Mouse (Mus musculus) bone marrow, adult 2 months (tissue): Measurements from ENCODE around the gene Adgrb3. TPM values are rescaled to one million over a fixed set of nuclear protein-coding genes. Genes with fewer than 3 reads are reported as not detected.

Source experiments
- H3K27ac ChIP-seq: fragments of 200-500 bp; 2 replicates; pipeline ENCODE4 v1.5.1; 2012; ENCODE audit warnings: low read depth, mild to moderate bottlenecking, control low read depth, inconsistent platforms, low read length; ENCODE audit not compliant: control insufficient read depth, poor library complexity, insufficient read depth
- H3K4me1 ChIP-seq: fragments of 200-500 bp; 2 replicates; pipeline ENCODE4 v1.6.1; 2011; ENCODE audit warnings: low read length; ENCODE audit not compliant: control insufficient read depth, insufficient read depth
- H3K4me3 ChIP-seq: fragments of 200-500 bp; replicated peaks from 2 replicates; pipeline ENCODE3; 2011; ENCODE audit warnings: mild to moderate bottlenecking, low read depth, low read length, control low read depth; ENCODE audit not compliant: control insufficient read depth
- CTCF ChIP-seq: fragments of 200-500 bp; IDR thresholded peaks from 2 replicates; pipeline ENCODE4 v1.5.1; 2011; ENCODE audit warnings: low read length, control low read depth; ENCODE audit not compliant: control insufficient read depth, insufficient read depth
- POLR2A ChIP-seq: fragments of 200-500 bp; IDR thresholded peaks from 2 replicates; pipeline ENCODE4 v1.6.1; 2011; ENCODE audit warnings: low read depth, mild to moderate bottlenecking, control low read depth, low read length, borderline replicate concordance; ENCODE audit not compliant: control insufficient read depth
- WGBS: fragments of 180-500 bp; shearing (Covaris S2); methylation state at CpG from one replicate; pipeline ENCODE4 v1.1.7; 2018; 5-methylcytosine and 5-hydroxymethylcytosine counted together
- polyA plus RNA-seq: library from polyadenylated mRNA; stranded (reverse); fragments of >200 nt; gene quantifications from 2 replicates; pipeline ENCODE4 v1.2.4, GENCODE M21; 2011; ENCODE audit warnings: low replicate concordance; ENCODE audit not compliant: missing spikeins, insufficient read depth, insufficient read length

The Adgrb3 gene
- polyA plus RNA-seq, 1 experiment = 0.35 TPM

- H3K4me3 ChIP-seq = no peak overlapping the region
- no peak overlapping the region for H3K27ac ChIP-seq
- no peaks in the 10 kb centered on the region for H3K4me1 ChIP-seq
- TF ChIP-seq CTCF (no peak), POLR2A (no peak)
Measured at GRCm38 (mm10) chr1:25344876-25345275, 484.6 kb downstream of the Adgrb3 start.

- TF ChIP-seq POLR2A (no peak), CTCF (no peak)
- H3K27ac ChIP-seq = no peak overlapping the region
- H3K4me3 ChIP-seq = no peak overlapping the region
- WGBS = 67% methylated on average over 2 of the region's 2 CpGs
- H3K4me1 ChIP-seq = no peaks in the 10 kb centered on the region
Measured at GRCm38 (mm10) chr1:25325406-25325805, 504.1 kb downstream of the Adgrb3 start.

- H3K4me3 ChIP-seq = no peak overlapping the region
- no peaks in the 10 kb centered on the region for H3K4me1 ChIP-seq
- TF ChIP-seq POLR2A = no peak
- no peak overlapping the region for H3K27ac ChIP-seq
Measured at GRCm38 (mm10) chr1:25317142-25317541, 512.4 kb downstream of the Adgrb3 start.

GRCm38 (mm10) chr1:25312344-25312743 is 517.2 kb downstream of the Adgrb3 start:
- H3K27ac ChIP-seq = no peak overlapping the region
- TF ChIP-seq CTCF (no peak), POLR2A (no peak)
- 70% methylated on average over 2 of the region's 2 CpGs for WGBS
- H3K4me1 ChIP-seq = no peaks in the 10 kb centered on the region
- no peak overlapping the region for H3K4me3 ChIP-seq

GRCm38 (mm10) chr1:25310066-25310465 is 519.4 kb downstream of the Adgrb3 start:
- Histone ChIP-seq H3K27ac (no peak overlapping the region), H3K4me1 (no peaks in the 10 kb centered on the region), H3K4me3 (no peak overlapping the region)
- WGBS = 50% methylated on average over 2 of the region's 2 CpGs
- TF ChIP-seq CTCF (no peak), POLR2A (no peak)

GRCm38 (mm10) chr1:25281471-25281870 is 548.0 kb downstream of the Adgrb3 start:
- H3K27ac ChIP-seq = no peak overlapping the region
- no peak for TF ChIP-seq CTCF
- H3K4me1 ChIP-seq = no peaks in the 10 kb centered on the region
- WGBS = 78% methylated on average over 8 of the region's 8 CpGs
- H3K4me3 ChIP-seq = no peak overlapping the region

- TF ChIP-seq CTCF = no peak
- no peak for TF ChIP-seq POLR2A
- Histone ChIP-seq H3K4me3 (no peak overlapping the region), H3K4me1 (no peaks in the 10 kb centered on the region), H3K27ac (no peak overlapping the region)
Measured at GRCm38 (mm10) chr1:25250562-25250961, 578.9 kb downstream of the Adgrb3 start.

GRCm38 (mm10) chr1:25242436-25242835 is 587.1 kb downstream of the Adgrb3 start:
- H3K4me1 ChIP-seq = no peaks in the 10 kb centered on the region
- H3K4me3 ChIP-seq = no peak overlapping the region
- 71% methylated on average over 6 of the region's 6 CpGs for WGBS
- H3K27ac ChIP-seq = no peak overlapping the region
- TF ChIP-seq POLR2A (no peak), CTCF (no peak)

- TF ChIP-seq CTCF (no peak), POLR2A (no peak)
- Histone ChIP-seq H3K27ac (no peak overlapping the region), H3K4me1 (no peaks in the 10 kb centered on the region), H3K4me3 (no peak overlapping the region)
- WGBS = 38% methylated on average over 7 of the region's 7 CpGs
Measured at GRCm38 (mm10) chr1:25229245-25229750, 600.2 kb downstream of the Adgrb3 start.
